Mouse (Mus musculus) lung, postnatal 10 days (tissue): ENCODE results near the gene Eif5a.

Experiments used
- DNase-seq: peaks from one replicate; pipeline ENCODE4 v3.0.0; 2021

The Eif5a gene

GRCm38 (mm10) chr11:69900471-69901405 lies 21.0 kb downstream of the Eif5a start, which contains the start of the genes 2810408A11Rik and Neurl4:
TSS of gene 2810408A11Rik (minus strand) at chr11:69900987.
TSS of gene Neurl4 (plus strand) at chr11:69901072.
- peak; percentile 96 for DNase-seq

GRCm38 (mm10) chr11:69899870-69900269 lies 21.9 kb downstream of the Eif5a start:
- DNase-seq: no peak

GRCm38 (mm10) chr11:69895291-69895690 lies 26.5 kb downstream of the Eif5a start, which contains the start of gene Acap1:
TSS of gene Acap1 (minus strand) at chr11:69895539.
- DNase-seq: no peak

GRCm38 (mm10) chr11:69894671-69895070 lies 27.1 kb downstream of the Eif5a start:
- DNase-seq: no peak

- no peak for DNase-seq
Measured at GRCm38 (mm10) chr11:69891482-69891881, 30.3 kb downstream of the Eif5a start.

- no peak for DNase-seq
Measured at GRCm38 (mm10) chr11:69886907-69887635, 34.7 kb downstream of the Eif5a start.

- no peak for DNase-seq
Measured at GRCm38 (mm10) chr11:69884663-69885062, 37.1 kb downstream of the Eif5a start.

- DNase-seq: peak; percentile 35
Measured at GRCm38 (mm10) chr11:69884240-69884639, 37.5 kb downstream of the Eif5a start.

GRCm38 (mm10) chr11:69883527-69884151 lies 38.1 kb downstream of the Eif5a start:
- no peak for DNase-seq

GRCm38 (mm10) chr11:69883066-69883465 lies 38.7 kb downstream of the Eif5a start:
- DNase-seq: peak; percentile 51

GRCm38 (mm10) chr11:69881787-69882670 lies 39.7 kb downstream of the Eif5a start:
- peak; percentile 30 for DNase-seq

- DNase-seq: peak; percentile 97
Measured at GRCm38 (mm10) chr11:69880853-69881603, 40.7 kb downstream of the Eif5a start, which contains the start of gene Kctd11. TSS of gene Kctd11 (minus strand) at chr11:69881406.

GRCm38 (mm10) chr11:69880506-69880852 lies 41.3 kb downstream of the Eif5a start:
- DNase-seq: peak; percentile 91

GRCm38 (mm10) chr11:69879711-69880110 lies 42.0 kb downstream of the Eif5a start:
- no peak for DNase-seq

GRCm38 (mm10) chr11:69878952-69879351 lies 42.8 kb downstream of the Eif5a start:
- DNase-seq: no peak

GRCm38 (mm10) chr11:69878399-69878798 lies 43.4 kb downstream of the Eif5a start:
- DNase-seq: no peak

GRCm38 (mm10) chr11:69877878-69878277 lies 43.9 kb downstream of the Eif5a start, which contains the start of gene Tmem95:
TSS of gene Tmem95 (minus strand) at chr11:69878018.
- DNase-seq: no peak

- peak; percentile 97 for DNase-seq
Measured at GRCm38 (mm10) chr11:69876867-69877266, 44.9 kb downstream of the Eif5a start.

GRCm38 (mm10) chr11:69876186-69876585 lies 45.6 kb downstream of the Eif5a start:
- peak; percentile 91 for DNase-seq

GRCm38 (mm10) chr11:69872451-69872850 lies 49.3 kb downstream of the Eif5a start:
- DNase-seq: no peak

- no peak for DNase-seq
Measured at GRCm38 (mm10) chr11:69871822-69872221, 49.9 kb downstream of the Eif5a start.
